Comparison of ENCODE assay signal across 10 mouse cellular contexts in the genomic region with DNA sequence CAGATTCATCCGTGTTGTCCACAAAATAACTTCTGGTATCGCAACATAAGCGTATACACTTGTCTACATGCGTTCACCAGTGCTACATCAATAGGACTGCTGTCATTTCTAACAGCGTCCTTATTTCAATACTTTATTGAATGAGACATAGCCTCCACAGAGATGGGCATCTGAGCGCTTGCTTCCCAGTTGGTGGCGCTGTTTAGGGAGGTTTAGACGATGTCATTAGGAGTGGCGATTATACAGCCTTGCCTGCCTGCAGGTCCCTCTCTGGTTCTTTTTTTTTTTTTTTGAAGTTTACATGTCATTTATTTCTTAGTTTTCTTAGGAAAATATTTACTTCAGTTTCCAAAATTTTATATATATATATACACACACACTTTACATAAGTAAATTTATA. TPM values are rescaled to one million over a fixed set of nuclear protein-coding genes. Genes with fewer than 3 reads are reported as not detected.
DNase-seq lines count a peak whose midpoint lies in the region; ATAC-seq and TF ChIP-seq lines count a peak whose summit lies in the region.
"Had no signal": no experiment of that assay in that cellular context is flagged by ENCODE, and none has a peak within 500 bp of the region (broad histone marks: within the 10 kb centered on the region; RNA-seq: fewer than 3 reads in every experiment).

No protein-coding gene starts in this region.

- H3K9me3 ChIP-seq in lung, embryonic 14.5 days (ENCODE audit: low read depth, low read length), result no peaks in the 10 kb centered on the region
- H3K9me3 ChIP-seq in ES-Bruce4 (replicated peaks; ENCODE audit: control insufficient read depth, insufficient read depth, low read length, poor library complexity, severe bottlenecking), result no peaks in the 10 kb centered on the region
- H3K9me3 ChIP-seq: lung, embryonic 15.5 days had no signal

- H3K27me3 ChIP-seq in lung, embryonic 14.5 days (ENCODE audit: insufficient read depth, low read length), result no peaks in the 10 kb centered on the region
- H3K27me3 ChIP-seq in ES-Bruce4 (ENCODE audit: control insufficient read depth, insufficient read depth, low read length, poor library complexity, severe bottlenecking), result no peaks in the 10 kb centered on the region
- H3K27me3 ChIP-seq: lung, embryonic 15.5 days had no signal

- intact Hi-C loops in gastrocnemius, adult 2 months (cut with DNase I), result no loop called here

- H3K4me1 ChIP-seq in lung, embryonic 14.5 days (ENCODE audit: insufficient read depth), result no peaks in the 10 kb centered on the region
- peaks cover 1% of the 10 kb centered on the region for H3K4me1 ChIP-seq in ES-Bruce4 (ENCODE audit: control insufficient read depth, insufficient read depth, low read length)
- H3K4me1 ChIP-seq: lung, embryonic 15.5 days had no signal

- TF ChIP-seq EP300 in ES-Bruce4 (IDR thresholded peaks at IDR 0.05; ENCODE audit: insufficient read depth, low read depth, low read length), result no peak

- no peak overlapping the region for H3K9ac ChIP-seq in lung, embryonic 14.5 days
- no peak overlapping the region for H3K9ac ChIP-seq in ES-Bruce4 (ENCODE audit: low read depth, poor library complexity, severe bottlenecking)
- H3K9ac ChIP-seq: lung, embryonic 15.5 days had no signal

- TF ChIP-seq POLR2A in ES-Bruce4 (IDR thresholded peaks at IDR 0.05; ENCODE audit: insufficient read depth, low read length), result no peak

- peak; percentile 20; the same call in 1 of the 2 replicates for TF ChIP-seq CTCF in gastrocnemius, adult 2 months (IDR thresholded peaks at IDR 0.05)
- peak; percentile 45; the same call in 1 of the 2 replicates for TF ChIP-seq CTCF in lung, embryonic 14.5 days (IDR thresholded peaks at IDR 0.05; ENCODE audit: low read depth)
- peak; percentile 75 for TF ChIP-seq CTCF in ES-Bruce4 (IDR thresholded peaks at IDR 0.05; ENCODE audit: low read depth, low read length)

- WGBS in lung, embryonic 14.5 days, result 78% methylated on average over 9 of the region's 9 CpGs

- ATAC-seq in lung, embryonic 14.5 days (ENCODE audit: insufficient read depth), result no peak

- H3K36me3 ChIP-seq in lung, embryonic 14.5 days (ENCODE audit: insufficient read depth), result peaks cover 42% of the 10 kb centered on the region
- no peaks in the 10 kb centered on the region for H3K36me3 ChIP-seq in ES-Bruce4 (ENCODE audit: control insufficient read depth, insufficient read depth, low read length, poor library complexity, severe bottlenecking)

- no peak for DNase-seq in gastrocnemius, adult 2 months
- no peak for DNase-seq in gastrocnemius, postnatal 4 days (ENCODE audit: low spot score in 2 of 2)
- peak; percentile 27 for DNase-seq in lung, embryonic 14.5 days
- no peak for DNase-seq in lung, postnatal 14 days
- peak; percentile 29 for DNase-seq in embryo, embryonic 10.5 days (ENCODE audit: low spot score)
- DNase-seq in urinary bladder, adult 2 months (ENCODE audit: low spot score), result no peak
- DNase-seq in heart, adult 11 months, result no peak
- DNase-seq: gastrocnemius, postnatal 10 days had no signal

- no peak overlapping the region for H3K4me3 ChIP-seq in gastrocnemius, adult 2 months
- H3K4me3 ChIP-seq in lung, embryonic 14.5 days (ENCODE audit: low read depth, low read length), result no peak overlapping the region
- no peak overlapping the region for H3K4me3 ChIP-seq in ES-Bruce4 (ENCODE audit: low read depth, low read length)
- H3K4me3 ChIP-seq: lung, embryonic 15.5 days had no signal

- no peak overlapping the region for H3K27ac ChIP-seq in gastrocnemius, adult 2 months
- H3K27ac ChIP-seq in lung, embryonic 14.5 days (ENCODE audit: low read depth), result no peak overlapping the region
- H3K27ac ChIP-seq in ES-Bruce4 (ENCODE audit: insufficient read depth, low read length), result peak overlapping the region; percentile 51; the same call in 1 of the 2 replicates
- H3K27ac ChIP-seq: lung, embryonic 15.5 days had no signal

- H3K4me2 ChIP-seq in lung, embryonic 14.5 days, result no peak overlapping the region
- H3K4me2 ChIP-seq: lung, embryonic 15.5 days had no signal

RNA-seq across cellular contexts. Expression of gene Trmt1l, which starts 32.9 kb away (rescaled TPM):
- 10 to 100 TPM; 15.3 to 18.7 TPM for total RNA-seq in gastrocnemius, adult 2 months (2021)
- total RNA-seq in gastrocnemius, postnatal 4 days (2021), result 10 to 100 TPM; 14.5 to 17.4 TPM
- polyA plus RNA-seq in lung, embryonic 14.5 days (2014; fragmentation: Nextera tagmentation; extraction: Ambion mirVana), result 41.8 and 42.1 TPM in 2 replicates
- 43.3 and 47.6 TPM in 2 replicates for polyA plus RNA-seq in ES-Bruce4 (2011; ENCODE audit: insufficient read depth, insufficient read length, low read depth, missing spikeins)
- polyA plus RNA-seq in urinary bladder, adult 2 months (2012; rRNA removed), result 28.8 and 29.3 TPM in 2 replicates

RNA-seq across cellular contexts. Expression of gene Swt1, which starts 33.0 kb away (rescaled TPM):
- 10 to 100 TPM in 1 of 2 experiments, 1 to 10 TPM in 1; 7.1 to 12.0 TPM for total RNA-seq in gastrocnemius, adult 2 months (2021)
- total RNA-seq in gastrocnemius, postnatal 4 days (2021), result 1 to 10 TPM; 7.7 to 9.8 TPM
- 24.9 TPM in 2 replicates for polyA plus RNA-seq in lung, embryonic 14.5 days (2014; fragmentation: Nextera tagmentation; extraction: Ambion mirVana)
- polyA plus RNA-seq in ES-Bruce4 (2011; ENCODE audit: insufficient read depth, insufficient read length, low read depth, missing spikeins), result 95.9 and 109 TPM in 2 replicates
- polyA plus RNA-seq in urinary bladder, adult 2 months (2012; rRNA removed), result 14.6 and 20.1 TPM in 2 replicates

RNA-seq across cellular contexts. Expression of gene Rnf2, which starts 39.5 kb away (rescaled TPM):
- total RNA-seq in gastrocnemius, adult 2 months (2021), result 10 to 100 TPM; 16.0 to 19.2 TPM
- total RNA-seq in gastrocnemius, postnatal 4 days (2021), result 10 to 100 TPM; 31.8 to 37.4 TPM
- 86.1 and 89.7 TPM in 2 replicates for polyA plus RNA-seq in lung, embryonic 14.5 days (2014; fragmentation: Nextera tagmentation; extraction: Ambion mirVana)
- polyA plus RNA-seq in ES-Bruce4 (2011; ENCODE audit: insufficient read depth, insufficient read length, low read depth, missing spikeins), result 135 and 140 TPM in 2 replicates
- polyA plus RNA-seq in urinary bladder, adult 2 months (2012; rRNA removed), result 36.3 and 37.8 TPM in 2 replicates

Comparison
In these comparisons a context has a peak if more than half of its experiments do, and no peak if none do; other contexts are left out.
1. DNase-seq: peak in lung, embryonic 14.5 days (single experiment) and embryo, embryonic 10.5 days (single experiment); none in gastrocnemius, adult 2 months (single experiment), gastrocnemius, postnatal 4 days (0 of 2), lung, postnatal 14 days (single experiment), urinary bladder, adult 2 months (single experiment) and heart, adult 11 months (single experiment).
2. CTCF ChIP-seq: peak in every context shown above with its lines; median percentile 75 in ES-Bruce4; 45 in lung, embryonic 14.5 days; 20 in gastrocnemius, adult 2 months.